Mouse (Mus musculus) ovary, postnatal 36 days (tissue): ENCODE measurements around the gene Spryd4.
"Not testable (repeated sequence)": the region's sequence is repeated elsewhere in the genome, so short reads cannot be mapped to it uniquely, and the experiment has no call there.

Experiments
- DNase-seq: peaks from one replicate; pipeline ENCODE4 v3.0.0; 2022; ENCODE audit warnings: low spot score, mixed read lengths

Spryd4 gene

DNA sequence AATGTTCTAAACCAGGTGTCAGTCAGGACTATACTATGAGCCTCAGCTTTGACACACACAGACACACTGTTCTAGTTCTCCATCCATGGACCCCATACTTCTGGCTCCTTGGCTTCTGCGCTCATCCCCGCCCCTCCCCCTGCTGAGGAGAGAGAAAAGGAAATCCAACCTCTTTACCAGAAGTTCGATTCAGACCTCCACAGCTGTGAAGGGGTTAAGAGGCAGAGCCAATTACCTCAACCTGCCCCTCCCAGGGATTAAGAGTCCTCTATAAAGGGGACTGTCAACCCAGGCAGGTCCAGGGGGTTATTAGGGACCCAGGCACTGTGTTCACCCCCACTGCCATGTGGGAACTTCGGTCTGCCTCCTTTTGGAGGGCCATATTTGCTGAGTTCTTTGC is 13.9 kb upstream of the Spryd4 start, which contains the start of gene Mip:
Mip (plus strand) TSS at position 301 of the 400 bp plus-strand sequence.
- no peak for DNase-seq

DNA sequence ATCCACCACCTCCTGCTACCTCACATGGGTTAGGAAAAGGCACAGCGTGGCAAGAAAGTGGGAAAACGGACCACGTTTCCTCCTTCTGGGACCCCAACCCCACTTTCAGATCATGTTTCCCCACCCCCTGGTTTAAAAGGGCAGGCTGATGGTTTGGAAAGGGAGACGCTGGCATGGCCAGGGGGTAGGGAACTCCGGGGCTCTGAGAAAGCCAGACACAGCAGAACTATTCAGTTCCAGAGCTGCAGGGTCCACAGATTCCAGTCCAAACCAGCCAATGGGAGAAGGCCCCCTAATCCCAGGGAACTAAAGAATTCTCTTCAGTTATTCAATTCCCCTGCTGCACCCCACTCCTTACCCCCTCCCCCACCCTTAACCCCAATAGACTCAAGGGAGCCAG is 13.5 kb upstream of the Spryd4 start:
- DNase-seq: no peak

DNA sequence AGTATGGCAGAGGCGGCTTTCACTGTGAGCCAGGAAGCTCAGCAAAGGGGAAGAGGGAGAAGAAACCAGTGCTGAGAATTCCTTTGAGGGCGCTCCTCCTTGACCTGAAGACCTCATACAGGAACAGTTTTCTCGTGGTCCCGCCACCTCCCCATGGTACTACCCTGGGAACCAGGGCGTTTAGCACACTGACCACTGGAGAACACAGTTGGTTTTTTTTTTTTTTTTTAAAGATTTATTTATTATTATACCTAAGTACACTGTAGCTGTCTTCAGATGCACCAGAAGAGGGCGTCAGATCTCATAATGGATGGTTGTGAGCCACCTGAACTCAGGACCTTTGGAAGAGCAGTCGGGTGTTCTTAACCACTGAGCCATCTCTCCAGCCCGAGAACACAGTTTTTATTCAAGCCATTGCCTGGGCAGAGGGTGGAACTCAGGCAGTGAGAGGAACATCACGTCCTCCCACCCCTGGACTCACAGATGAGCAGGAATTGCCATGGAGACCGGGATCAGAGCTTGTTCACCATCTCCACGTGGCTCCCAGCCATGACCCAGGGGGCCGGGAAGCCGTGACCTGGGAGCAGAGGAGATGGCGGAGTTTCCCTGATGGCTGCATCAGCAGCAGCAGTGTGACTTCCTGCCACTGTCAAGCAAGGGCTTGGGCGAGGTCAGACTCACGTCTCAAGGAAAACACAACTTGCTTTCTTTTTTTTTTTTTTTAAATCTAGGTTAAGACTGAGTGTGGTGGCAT is 10.1 kb upstream of the Spryd4 start:
- DNase-seq: no peak

- no peak for DNase-seq
Measured at GRCm38 (mm10) chr10:128218387-128219117, 6.9 kb upstream of the Spryd4 start.

DNA sequence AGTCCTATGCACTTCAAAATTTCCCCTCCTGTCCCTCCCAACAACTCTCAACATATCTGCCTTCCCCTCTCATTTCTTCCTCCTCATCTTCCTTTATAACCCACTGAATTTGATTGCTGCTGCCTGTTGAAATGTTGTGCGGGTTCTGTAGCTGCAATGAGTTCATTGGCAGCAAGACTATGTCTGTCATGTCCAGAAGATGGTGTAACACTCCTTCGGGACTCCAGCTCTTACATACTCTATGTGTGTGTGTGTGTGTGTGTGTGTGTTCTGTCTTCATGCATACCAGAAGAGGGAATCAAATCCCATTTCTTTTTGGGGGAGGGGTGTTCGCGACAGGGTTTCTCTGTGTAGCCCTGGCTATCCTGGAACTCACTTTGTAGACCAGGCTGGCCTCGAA is 3.4 kb upstream of the Spryd4 start:
- no peak for DNase-seq

GRCm38 (mm10) chr10:128214112-128214511 is 2.5 kb upstream of the Spryd4 start:
- not testable (repeated sequence) for DNase-seq

DNA sequence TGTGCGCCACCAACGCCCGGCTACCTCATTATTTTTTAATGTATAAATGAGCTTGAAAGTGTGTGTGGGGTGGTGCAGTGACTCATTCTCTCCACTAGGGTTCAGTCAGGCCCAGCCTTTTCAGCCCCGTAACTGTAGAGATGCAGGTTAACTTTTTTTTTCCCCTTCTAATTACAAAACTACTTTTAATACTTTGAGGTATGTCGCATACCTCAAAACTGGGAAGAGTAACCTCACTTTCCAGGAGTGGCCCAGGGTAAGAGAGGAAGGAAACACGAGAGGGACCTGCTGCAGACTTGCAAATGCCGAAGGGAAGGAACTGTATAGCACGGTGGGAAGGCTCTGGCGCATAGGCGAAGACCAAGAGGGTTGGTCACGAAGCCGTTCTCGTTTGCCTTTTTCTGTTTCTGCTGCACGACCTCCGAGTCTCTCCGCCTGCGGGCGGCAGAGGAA is 1.3 kb upstream of the Spryd4 start:
- peak; percentile 32 for DNase-seq

DNA sequence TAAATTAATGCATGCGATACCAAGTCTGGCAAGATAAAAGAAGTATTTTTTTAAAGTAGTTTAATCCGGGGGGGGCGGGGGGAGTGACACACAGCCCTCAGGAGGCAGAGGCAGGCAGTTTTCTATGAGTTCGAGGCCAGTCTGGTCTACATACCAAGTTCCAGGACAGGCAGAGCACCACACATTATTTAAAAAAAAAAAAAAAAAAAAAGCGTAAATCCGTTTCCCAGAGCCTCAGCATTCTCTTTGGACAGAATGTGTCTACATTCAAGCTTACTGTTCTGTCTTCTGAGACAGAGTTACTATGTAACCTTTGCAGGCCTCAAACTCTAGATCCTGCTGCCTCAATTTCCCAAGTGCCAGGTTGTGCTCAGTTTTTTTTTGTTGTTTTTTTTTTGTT is 541 bp upstream of the Spryd4 start:
- DNase-seq: no peak

GRCm38 (mm10) chr10:128210954-128211353 is 653 bp downstream of the Spryd4 start:
- DNase-seq: peak; percentile 26

DNA sequence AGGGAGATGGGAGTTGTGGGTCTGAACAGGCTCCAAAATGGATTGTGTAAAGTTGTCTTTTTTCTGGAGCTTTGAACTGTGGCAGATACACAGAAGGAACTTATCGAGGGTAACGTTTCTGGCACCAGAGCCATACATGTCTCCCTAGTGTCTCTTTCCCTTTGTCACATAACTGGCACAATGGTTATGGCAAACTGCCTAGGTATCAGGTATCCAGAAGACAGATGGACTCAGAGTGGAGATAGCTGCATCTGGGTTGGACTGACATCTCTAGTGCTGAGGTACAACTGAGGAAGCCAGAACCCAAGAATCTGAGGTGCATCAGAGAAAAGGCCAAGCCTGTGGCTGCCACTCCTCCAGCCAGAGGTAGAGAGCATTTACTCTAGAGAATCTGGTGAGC is 1.5 kb downstream of the Spryd4 start:
- no peak for DNase-seq

GRCm38 (mm10) chr10:128209311-128210009 is 2.1 kb downstream of the Spryd4 start:
- DNase-seq: no peak

DNA sequence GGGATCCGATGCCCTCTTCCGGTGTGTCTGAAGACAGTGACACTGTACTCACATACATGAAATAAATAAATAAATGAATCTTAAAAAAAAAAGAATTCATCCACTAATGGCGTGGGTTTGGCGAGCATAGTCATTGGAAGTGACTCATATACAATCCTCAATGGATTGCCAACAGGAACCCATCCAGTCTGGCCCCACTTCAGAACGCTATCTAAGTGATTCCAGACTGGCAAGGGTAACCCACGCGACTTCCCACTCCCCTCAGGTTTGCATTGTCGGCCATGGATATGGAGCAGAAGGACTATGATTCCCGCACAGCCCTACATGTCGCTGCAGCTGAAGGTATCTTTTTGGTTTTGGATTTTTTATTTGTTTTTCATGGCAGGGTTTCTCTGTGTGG is 3.3 kb downstream of the Spryd4 start:
- DNase-seq: no peak

DNA sequence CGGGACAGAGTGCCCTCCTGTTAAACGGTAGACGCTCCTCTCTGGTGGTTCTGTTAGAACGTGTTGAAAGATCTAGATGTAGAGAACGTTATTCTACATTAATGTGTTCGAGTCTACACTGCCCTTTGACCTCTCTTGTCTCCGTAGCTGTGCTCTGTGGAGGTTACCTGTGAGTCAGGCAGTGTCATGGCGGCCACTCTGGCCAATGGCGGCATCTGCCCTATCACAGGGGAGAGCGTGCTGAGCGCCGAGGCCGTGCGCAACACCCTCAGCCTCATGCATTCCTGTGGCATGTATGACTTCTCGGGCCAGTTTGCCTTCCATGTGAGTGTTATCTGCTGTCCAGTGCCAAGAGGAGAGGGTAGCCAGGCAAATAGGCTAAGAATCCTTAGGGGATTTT is 6.7 kb downstream of the Spryd4 start:
- no peak for DNase-seq

GRCm38 (mm10) chr10:128201856-128202255 is 9.8 kb downstream of the Spryd4 start:
- DNase-seq: no peak

DNA sequence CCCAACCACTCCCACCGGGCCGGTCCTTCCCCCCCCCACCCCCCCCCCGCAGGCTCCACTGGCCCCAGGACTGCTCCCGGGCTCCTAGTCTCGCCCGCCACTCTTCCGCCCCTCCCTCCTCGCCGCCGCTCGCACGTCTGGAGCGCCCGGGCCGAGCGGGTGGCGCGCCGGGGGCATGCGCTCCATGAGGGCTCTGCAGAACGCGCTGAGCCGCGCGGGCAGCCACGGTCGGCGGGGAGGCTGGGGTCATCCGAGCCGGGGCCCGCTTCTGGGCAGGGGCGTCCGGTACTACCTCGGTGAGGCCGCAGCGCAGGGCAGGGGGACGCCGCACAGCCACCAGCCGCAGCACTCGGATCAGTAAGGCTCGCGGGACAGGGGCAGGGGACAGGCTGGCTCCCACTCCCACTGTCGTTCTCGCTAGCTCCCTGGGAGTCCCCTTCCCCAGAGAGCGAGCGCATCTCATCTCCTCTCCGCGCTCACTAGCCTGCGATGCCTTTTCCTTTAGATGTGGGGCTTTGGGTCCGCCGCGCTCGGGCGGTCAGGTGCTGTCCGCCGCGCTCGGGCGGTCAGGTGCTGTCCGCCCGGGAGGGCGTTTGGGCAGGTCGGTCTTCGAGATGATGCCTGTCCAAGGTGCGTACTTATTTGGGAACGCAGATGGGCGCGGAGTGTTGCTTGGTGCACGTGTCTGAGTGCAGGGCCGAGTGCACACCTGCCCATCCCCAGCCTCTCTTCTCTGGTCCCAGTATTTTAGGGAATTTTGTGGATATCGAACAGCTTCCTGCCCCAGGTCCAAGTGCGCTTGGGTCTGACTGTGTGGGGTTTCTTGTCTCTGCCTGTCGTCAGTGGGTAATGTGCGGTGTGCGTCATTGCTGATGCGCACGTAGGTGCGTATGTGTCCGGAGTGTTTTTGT is 16.8 kb downstream of the Spryd4 start:
- no peak for DNase-seq

GRCm38 (mm10) chr10:128194024-128194550 is 17.5 kb downstream of the Spryd4 start, which contains the start of gene Gls2:
TSS of gene Gls2 (plus strand) at chr10:128194457.
- DNase-seq: peak; percentile 95

DNA sequence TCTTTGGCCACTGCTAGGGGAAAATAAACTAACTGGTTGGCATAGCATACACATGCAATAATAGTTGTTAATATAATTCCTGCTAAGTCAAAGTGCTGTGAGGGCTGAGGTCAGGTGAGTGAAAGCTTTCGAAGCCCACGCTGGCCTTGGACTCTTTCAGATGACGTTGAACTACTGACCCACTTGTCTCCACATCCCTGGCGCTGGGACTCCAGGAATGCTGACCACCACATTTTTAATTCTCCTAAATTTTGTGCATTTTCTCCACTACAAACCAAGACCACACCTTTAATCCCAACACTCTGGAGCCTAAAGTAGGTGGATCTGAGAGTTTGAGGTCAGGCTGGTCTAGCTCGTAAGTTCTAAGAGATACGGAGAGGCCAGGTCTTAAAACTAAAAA is 18.5 kb downstream of the Spryd4 start:
- DNase-seq: no peak

DNA sequence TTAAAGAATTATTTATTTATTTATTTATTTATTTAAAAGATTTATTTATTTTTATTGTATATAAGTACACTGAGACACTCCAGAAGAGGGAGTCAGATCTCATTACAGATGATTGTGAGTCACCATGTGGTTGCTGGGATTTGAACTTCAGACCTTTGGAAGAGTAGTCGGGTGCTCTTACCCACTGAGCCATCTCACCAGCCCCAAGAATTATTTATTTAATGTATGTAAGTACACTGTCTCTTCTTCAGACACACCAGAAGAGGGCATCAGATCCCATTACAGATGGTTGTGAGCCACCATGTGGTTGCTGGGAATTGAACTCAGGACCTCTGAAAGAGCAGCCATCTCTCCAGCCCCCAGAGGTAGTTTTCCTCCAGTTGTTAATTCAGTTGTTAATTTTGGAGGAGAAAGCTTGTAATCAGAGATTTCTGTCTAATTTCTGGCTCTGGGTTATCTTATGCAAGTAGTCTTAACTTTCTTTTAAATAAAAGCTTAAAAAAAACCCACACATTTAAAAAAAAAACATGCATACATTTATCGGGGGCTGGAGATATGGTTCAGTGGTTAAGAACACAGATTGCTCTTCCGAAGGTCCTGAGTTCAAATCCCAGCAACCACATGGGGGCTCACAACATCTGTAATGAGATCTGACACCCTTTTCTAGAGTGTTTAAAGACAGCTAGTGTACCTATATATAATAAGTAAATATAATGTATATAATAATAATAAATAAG is 19.4 kb downstream of the Spryd4 start:
- DNase-seq: not testable (repeated sequence)

DNA sequence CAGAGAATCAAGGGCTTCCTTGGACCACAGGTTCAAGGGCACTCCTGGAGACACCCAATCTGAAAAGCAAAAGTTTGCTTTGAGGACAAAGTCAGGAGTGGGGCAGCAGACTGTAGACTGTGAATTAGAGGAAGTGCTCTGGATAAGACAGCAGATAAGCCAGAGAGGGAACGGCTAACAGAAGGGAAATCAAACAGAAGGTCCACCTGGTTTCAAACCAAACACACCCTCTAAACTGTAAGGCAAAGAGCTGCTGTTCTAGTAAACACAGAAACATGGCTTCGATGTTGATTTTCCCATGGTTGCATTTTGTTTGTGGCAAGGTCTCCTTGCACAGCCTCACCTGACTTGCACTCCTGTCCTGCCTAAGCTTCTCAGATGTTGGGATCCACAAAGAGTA is 20.1 kb downstream of the Spryd4 start:
- no peak for DNase-seq

DNA sequence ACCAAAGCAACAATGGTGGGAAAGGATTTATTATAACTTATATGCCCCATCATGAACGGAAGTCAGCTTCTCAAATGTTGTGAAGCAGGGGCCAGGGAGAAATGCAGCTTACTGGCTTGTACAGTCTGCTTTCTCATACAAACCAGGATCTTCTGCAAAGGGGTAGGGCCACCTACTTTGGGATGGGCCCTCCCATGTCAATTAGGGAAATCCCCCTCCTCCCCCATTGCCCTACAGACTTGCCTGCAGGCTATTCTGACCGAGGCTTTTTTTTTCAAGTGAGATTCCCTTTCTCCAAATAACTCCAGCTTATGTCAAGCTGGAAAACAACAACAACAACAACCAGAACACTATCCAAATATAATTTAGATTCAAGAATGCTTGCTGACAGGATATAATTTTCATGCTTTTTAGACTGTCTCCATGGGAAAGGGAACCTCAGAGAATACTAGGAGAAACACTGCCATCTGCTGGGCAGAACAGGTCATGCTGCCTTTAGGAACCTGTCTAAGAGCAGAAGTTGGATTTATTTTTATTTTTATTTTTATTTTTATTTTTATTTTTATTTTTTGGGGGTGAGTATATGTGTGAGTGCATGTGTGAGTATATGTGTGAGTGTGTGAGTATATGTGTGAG is 23.2 kb downstream of the Spryd4 start:
- DNase-seq: peak; percentile 58
